Mouse (Mus musculus) layer of hippocampus, postnatal 36 days (tissue): ENCODE measurements at regions not wholly inside any gene's neighbourhood (a gene's known extent, or its start where the extent isn't known, plus 50 kb on each side); places are given as distances from the start of the nearest gene placed in this dataset.

Source experiments
- DNase-seq, 2 experiments: peaks; one replicate each; pipeline ENCODE4 v3.0.0; 2022
- microRNA-seq, 2 experiments: library from miRNA; unstranded; fragments of <30 nt; microRNA quantifications; one replicate each; pipeline ENCODE4 v1.2.0; 2021

- DNase-seq, result no peak
Observed at GRCm38 (mm10) chr9:112431920-112432437, 196.2 kb upstream of the Arpp21 start.

DNA sequence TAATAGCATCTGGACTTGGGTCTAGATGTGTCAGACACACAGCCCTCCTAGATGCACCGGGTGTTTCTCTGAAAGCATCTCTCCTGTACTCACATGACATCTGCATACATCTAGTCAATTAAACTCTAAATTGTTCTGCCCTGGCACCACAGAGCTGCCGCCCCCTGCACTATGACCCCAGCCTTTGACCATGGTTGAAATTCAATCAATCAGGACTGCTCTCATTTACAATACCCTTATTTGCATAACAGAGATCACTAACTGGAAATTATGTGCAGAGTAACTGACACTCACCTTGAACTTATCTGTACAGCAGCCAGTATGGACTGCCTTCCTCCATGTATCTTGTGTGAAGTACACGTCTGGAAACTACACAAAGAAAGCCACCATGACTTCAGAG, 193.5 kb upstream of the Arpp21 start:
- DNase-seq, result no peak

GRCm38 (mm10) chr9:112405772-112406315, 170.1 kb upstream of the Arpp21 start:
- no peak for DNase-seq

- DNase-seq, result no peak
Observed at GRCm38 (mm10) chr9:112370746-112371145, 135.0 kb upstream of the Arpp21 start.

GRCm38 (mm10) chr9:112367291-112367690, 131.6 kb upstream of the Arpp21 start:
- DNase-seq, result no peak

DNA sequence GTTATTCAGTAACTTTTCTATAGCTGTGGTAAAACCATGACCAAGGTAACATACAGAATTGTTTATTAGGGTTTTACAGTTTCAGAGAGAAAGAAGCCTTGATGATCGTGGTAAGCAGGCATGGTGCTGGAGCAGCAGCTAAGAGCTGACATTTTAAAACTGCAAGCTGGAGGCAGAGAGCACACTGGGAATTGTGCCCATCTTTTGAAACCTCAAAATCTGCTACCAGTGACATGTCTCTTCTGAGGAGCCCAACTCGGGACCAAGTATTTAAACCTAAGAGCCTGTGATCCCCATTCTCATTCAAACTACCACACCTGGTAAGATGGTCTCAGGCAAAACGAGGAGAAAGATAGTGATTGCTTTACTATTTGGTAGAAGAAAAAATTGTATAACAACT, 125.6 kb upstream of the Arpp21 start:
- DNase-seq, result peak; percentile 19 to 24

DNA sequence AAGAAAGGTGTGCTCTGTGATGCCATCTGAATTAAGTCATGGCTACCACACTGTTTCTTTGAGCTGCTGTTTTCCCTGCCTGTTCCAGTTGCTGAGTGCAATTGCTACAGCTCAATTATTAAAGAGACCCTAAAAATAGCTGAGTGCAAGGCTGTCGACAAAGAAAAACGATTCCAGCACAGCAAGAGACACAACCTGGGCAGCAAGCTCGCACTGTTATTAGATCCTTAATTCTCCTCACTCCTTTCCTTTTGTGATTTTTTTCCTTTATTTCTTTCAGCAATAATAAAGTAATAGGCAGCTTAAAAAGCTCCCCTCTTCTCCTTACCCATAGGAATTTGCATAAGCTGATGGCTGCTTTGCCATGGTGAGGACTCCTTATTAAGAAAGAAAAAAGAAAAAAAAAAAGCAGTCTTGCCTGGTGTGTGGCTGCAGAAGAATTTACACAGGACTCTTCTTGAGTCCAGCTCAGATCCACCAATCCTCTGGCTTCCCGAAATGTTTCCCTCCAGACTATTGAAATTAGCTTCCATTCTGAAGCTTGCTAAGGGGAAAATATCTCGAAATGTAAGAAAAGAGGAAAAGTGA, 123.1 kb upstream of the Arpp21 start:
- no peak for DNase-seq

DNA sequence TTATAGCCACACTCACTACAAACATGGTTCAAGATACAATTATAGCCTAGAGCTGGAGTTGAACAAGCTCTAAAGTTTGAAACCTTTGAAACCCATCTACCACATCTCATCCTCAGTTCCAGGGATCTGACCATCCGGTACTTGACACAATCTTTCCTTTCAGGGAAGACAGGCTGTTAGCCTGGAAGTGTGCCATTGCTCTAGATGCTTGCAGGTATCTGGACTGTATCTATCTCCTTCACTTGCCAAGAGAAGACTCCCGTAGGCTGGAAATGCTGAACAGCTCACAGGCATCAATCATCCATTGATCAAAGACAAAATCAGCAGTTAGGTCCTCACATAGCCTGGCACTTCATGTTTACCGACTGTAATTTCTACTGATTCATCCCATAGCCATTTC, 117.5 kb upstream of the Arpp21 start:
- DNase-seq, result no peak

GRCm38 (mm10) chr9:112348942-112349341, 113.2 kb upstream of the Arpp21 start:
- DNase-seq, result no peak

GRCm38 (mm10) chr9:112344792-112345191, 109.1 kb upstream of the Arpp21 start:
- DNase-seq, result no peak

DNA sequence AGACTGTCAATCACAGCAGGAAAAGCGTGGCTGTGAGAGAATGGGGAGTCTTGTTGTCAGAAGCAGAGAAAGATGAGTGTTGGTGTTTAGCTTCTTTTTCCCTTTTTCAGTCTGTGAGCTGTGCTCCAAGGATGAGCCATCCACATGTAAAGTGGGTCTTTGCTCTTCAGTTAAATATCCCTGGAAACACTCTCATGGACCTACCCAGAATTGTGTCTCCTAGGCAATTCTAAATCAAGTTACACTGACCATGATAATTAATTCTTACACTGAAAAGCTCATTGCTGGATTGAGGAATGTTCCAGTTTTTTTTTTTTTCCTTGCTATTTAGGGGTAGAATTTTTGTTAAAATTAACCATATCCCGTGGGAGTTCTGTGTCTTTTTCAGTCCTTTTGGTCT, 104.6 kb upstream of the Arpp21 start:
- no peak for DNase-seq

GRCm38 (mm10) chr9:112320016-112320415, 84.3 kb upstream of the Arpp21 start:
- no peak for DNase-seq

DNA sequence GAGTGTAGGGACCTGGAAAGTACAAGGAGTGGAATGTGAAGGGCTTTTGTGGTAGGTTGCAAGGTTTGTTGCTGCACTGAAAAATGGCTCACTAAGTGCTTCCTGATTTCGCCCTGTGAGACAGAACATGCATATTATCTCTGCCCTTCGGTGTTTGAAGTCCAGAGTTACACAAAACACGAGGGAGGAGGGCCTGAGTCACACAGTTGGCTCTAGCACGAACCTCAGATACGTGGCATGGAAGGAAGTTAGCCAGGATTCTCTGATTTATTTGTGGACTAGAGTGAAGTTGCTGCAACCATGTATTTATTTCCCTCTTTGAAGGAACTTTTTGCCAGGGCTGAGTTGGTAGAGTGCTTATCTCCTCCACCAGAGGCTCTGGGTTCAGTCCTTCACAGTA, 73.2 kb upstream of the Arpp21 start:
- DNase-seq, result no peak

DNA sequence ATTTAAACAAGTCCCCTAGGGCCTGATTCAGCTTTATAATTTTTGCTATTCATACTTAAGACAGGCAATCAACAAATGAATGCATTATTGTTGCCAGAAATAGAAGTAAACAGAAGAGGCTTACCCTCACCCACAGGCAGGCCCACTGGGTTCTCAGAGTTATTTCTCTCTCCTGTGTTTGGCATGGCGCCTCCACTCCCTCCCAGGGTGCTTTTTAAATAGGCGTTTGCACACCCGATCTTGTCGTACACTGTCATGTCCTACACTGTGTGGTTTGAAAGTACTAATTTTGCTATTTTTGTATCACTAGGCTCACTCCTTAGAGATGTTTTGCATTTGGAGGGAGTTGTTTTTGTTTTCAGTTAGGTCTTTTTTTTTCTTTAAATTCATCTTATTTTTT, 72.1 kb upstream of the Arpp21 start:
- DNase-seq, result peak; percentile 6 to 7

- no peak for DNase-seq
Observed at GRCm38 (mm10) chr9:112291875-112292274, 56.1 kb upstream of the Arpp21 start.

Small RNAs in the stretch of these regions (microRNA-seq; reads per million reads assigned to microRNA genes)
- gene Gm27847, result 0 reads per million in 2 experiments
